Mouse (Mus musculus) C2C12 (cell line): Measurements from ENCODE around the gene Prm1. TPM values are rescaled to one million over a fixed set of nuclear protein-coding genes. Genes with fewer than 3 reads are reported as not detected.

Experiments
- H3K27me3 ChIP-seq: one replicate; pipeline ENCODE4 v1.6.1; 2011; ENCODE audit not compliant: control insufficient read depth, insufficient read depth, insufficient read length
- H3K36me3 ChIP-seq: one replicate; pipeline ENCODE4 v1.6.1; 2011; ENCODE audit not compliant: control insufficient read depth, insufficient read depth
- H3K4me3 ChIP-seq: one replicate; pipeline ENCODE4 v1.5.1; 2011; ENCODE audit warnings: mild to moderate bottlenecking, control low read depth; ENCODE audit not compliant: poor library complexity, insufficient read depth, severe bottlenecking
- H3K79me2 ChIP-seq: one replicate; pipeline ENCODE4 v1.6.1; 2011; ENCODE audit not compliant: control insufficient read depth, insufficient read depth
- H3K79me3 ChIP-seq: one replicate; pipeline ENCODE4 v1.6.1; 2011; ENCODE audit warnings: low read depth, control low read depth
- H3ac ChIP-seq: one replicate; pipeline ENCODE3; 2011; ENCODE audit warnings: low read depth; ENCODE audit not compliant: control insufficient read depth, insufficient read length
- CEBPB ChIP-seq: IDR thresholded peaks from one replicate; pipeline ENCODE4 v1.6.1; 2011; ENCODE audit warnings: low read depth, mild to moderate bottlenecking, control low read depth, moderate library complexity
- CTCF ChIP-seq: IDR thresholded peaks from one replicate; pipeline ENCODE4 v1.5.1; 2011; ENCODE audit not compliant: control insufficient read depth, insufficient read depth, insufficient read length
- FOSL1 ChIP-seq: IDR thresholded peaks from one replicate; pipeline ENCODE4 v1.8.0; 2011; ENCODE audit warnings: mild to moderate bottlenecking, low read length; ENCODE audit not compliant: poor library complexity, insufficient read depth, severe bottlenecking
- MAX ChIP-seq: IDR thresholded peaks from one replicate; pipeline ENCODE4 v1.6.1; 2011; ENCODE audit warnings: mild to moderate bottlenecking, control low read depth
- MYOD1 ChIP-seq: IDR thresholded peaks from one replicate; pipeline ENCODE4 v1.6.1; 2011; ENCODE audit warnings: low read depth; ENCODE audit not compliant: control insufficient read depth, insufficient read length
- MYOG ChIP-seq: IDR thresholded peaks from one replicate; pipeline ENCODE4 v1.6.1; 2011; ENCODE audit not compliant: control insufficient read depth, insufficient read length; ENCODE audit errors: extremely low read depth
- USF1 ChIP-seq: IDR thresholded peaks from one replicate; pipeline ENCODE4 v1.6.1; 2011; ENCODE audit warnings: low read depth, mild to moderate bottlenecking, control low read depth, moderate library complexity
- polyA plus RNA-seq: library from polyadenylated mRNA; unstranded; fragments of >200 nt; fragmentation: generic; extraction: Trizol; gene quantifications from one replicate; pipeline ENCODE4 v1.2.1, GENCODE M21; 2012; ENCODE audit warnings: missing spikeins

Gene Prm1
- polyA plus RNA-seq, 1 experiment = not detected

GRCm38 (mm10) chr16:10783451-10783850 is 22.2 kb downstream of the Prm1 start:
- Histone ChIP-seq H3K4me3 (peak overlapping the region; percentile 64), H3K36me3 (no peaks in the 10 kb centered on the region), H3K79me2 (peaks cover 25% of the 10 kb centered on the region), H3K27me3 (no peaks in the 10 kb centered on the region), H3ac (peak overlapping the region; percentile 58), H3K79me3 (peaks cover 13% of the 10 kb centered on the region)
- TF ChIP-seq CEBPB = no peak
- no peak for TF ChIP-seq MAX
- no peak for TF ChIP-seq CTCF
- no peak for TF ChIP-seq USF1
- TF ChIP-seq FOSL1 = no peak

- H3K79me2 ChIP-seq = peaks cover 25% of the 10 kb centered on the region
- TF ChIP-seq MYOD1 (no peak), CTCF (no peak), MAX (no peak), CEBPB (no peak), FOSL1 (no peak), MYOG (no peak), USF1 (no peak)
- H3ac ChIP-seq = peak overlapping the region; percentile 58
- no peaks in the 10 kb centered on the region for H3K36me3 ChIP-seq
- peaks cover 13% of the 10 kb centered on the region for H3K79me3 ChIP-seq
- no peaks in the 10 kb centered on the region for H3K27me3 ChIP-seq
- H3K4me3 ChIP-seq = peak overlapping the region; percentile 64
Observed at GRCm38 (mm10) chr16:10783152-10783434, 22.5 kb downstream of the Prm1 start.

DNA sequence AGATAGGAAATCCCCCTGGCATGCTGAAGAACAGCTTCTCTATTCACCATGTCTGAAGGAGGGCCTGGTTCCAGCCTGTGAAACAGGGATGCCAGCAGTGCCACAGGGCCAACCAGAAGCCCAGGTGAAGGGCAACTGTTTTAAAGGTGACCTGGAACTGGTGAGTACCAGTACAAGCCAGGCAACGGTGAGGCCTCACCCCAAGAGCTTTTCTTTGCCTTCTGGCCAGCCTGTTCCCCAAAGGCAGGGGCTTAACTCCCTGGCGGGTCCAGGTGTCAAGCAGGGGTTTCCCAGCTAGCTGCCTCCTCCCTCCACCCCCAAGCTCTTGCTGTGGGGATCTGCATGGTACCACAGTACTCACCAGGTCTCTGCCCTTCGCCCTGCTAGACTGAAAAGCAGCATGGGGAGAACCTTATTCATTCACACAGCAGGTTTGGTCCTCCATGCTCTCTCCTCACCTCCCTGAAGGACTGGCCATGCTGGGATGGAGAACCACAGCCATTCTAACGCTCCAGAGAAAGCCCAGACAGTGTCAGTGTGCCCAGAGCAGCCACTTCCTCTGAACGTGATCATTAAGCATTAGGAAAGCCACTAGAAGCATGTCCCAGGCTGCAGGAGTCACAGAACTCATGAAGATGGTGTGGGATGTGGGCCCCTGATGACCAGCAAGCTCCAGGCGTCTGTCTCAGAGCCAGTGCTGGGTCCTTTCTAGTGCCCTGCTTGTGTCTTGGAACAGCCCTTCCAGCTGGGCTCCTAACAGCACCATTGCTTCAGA is 23.1 kb downstream of the Prm1 start:
- TF ChIP-seq MYOD1 (no peak), MAX (no peak), CTCF (no peak), USF1 (no peak), MYOG (no peak), FOSL1 (no peak), CEBPB (no peak)
- H3K4me3 ChIP-seq = peak overlapping the region; percentile 64
- H3ac ChIP-seq = peak overlapping the region; percentile 58
- peaks cover 13% of the 10 kb centered on the region for H3K79me3 ChIP-seq
- H3K27me3 ChIP-seq = no peaks in the 10 kb centered on the region
- peaks cover 25% of the 10 kb centered on the region for H3K79me2 ChIP-seq
- no peaks in the 10 kb centered on the region for H3K36me3 ChIP-seq

GRCm38 (mm10) chr16:10781862-10782371 is 23.7 kb downstream of the Prm1 start:
- Histone ChIP-seq H3K4me3 (no peak overlapping the region), H3K27me3 (no peaks in the 10 kb centered on the region), H3K79me2 (peaks cover 25% of the 10 kb centered on the region), H3K36me3 (no peaks in the 10 kb centered on the region), H3K79me3 (peaks cover 13% of the 10 kb centered on the region), H3ac (no peak overlapping the region)
- TF ChIP-seq USF1 = no peak
- peak; percentile 71 for TF ChIP-seq FOSL1
- peak; percentile 56 for TF ChIP-seq MYOD1

- TF ChIP-seq CTCF = no peak
- no peak for TF ChIP-seq CEBPB
- TF ChIP-seq USF1 = no peak
- TF ChIP-seq FOSL1 = no peak
- no peak for TF ChIP-seq MYOG
- no peak for TF ChIP-seq MYOD1
- TF ChIP-seq MAX = no peak
Observed at GRCm38 (mm10) chr16:10780631-10781120, 25.0 kb downstream of the Prm1 start.

More at GRCm38 (mm10) chr16:10780631-10781120, 25.0 kb downstream of the Prm1 start:
- Histone ChIP-seq H3ac (no peak overlapping the region), H3K79me2 (peaks cover 25% of the 10 kb centered on the region), H3K79me3 (peaks cover 13% of the 10 kb centered on the region), H3K4me3 (no peak overlapping the region), H3K36me3 (no peaks in the 10 kb centered on the region), H3K27me3 (no peaks in the 10 kb centered on the region)
